Mouse (Mus musculus) stomach, postnatal 0 days (tissue): Measurements from ENCODE around the gene Chrd. TPM values are rescaled to one million over a fixed set of nuclear protein-coding genes. Genes with fewer than 3 reads are reported as not detected.

Experiments used
- ATAC-seq: fragments of 200-750 bp; cut with Nextera tagmentation; 2 replicates; pipeline ENCODE4 v1.8.0; 2017; ENCODE audit not compliant: low FRiP score, low TSS enrichment
- DNase-seq: peaks from one replicate; pipeline ENCODE4 v3.0.0-alpha.2; 2016; ENCODE audit warnings: low spot score
- H3K27ac ChIP-seq: fragments of 300-500 bp; sonication (generic); replicated peaks from 2 replicates; pipeline ENCODE4 v1.5.1; 2014; ENCODE audit warnings: mild to moderate bottlenecking, control low read depth
- H3K27me3 ChIP-seq: fragments of 300-500 bp; sonication (generic); 2 replicates; pipeline ENCODE4 v1.6.1; 2014; ENCODE audit warnings: low read length; ENCODE audit not compliant: control insufficient read depth, insufficient read depth
- H3K36me3 ChIP-seq: fragments of 300-500 bp; sonication (generic); 2 replicates; pipeline ENCODE4 v1.6.1; 2014; ENCODE audit warnings: low read length, mixed read lengths; ENCODE audit not compliant: control insufficient read depth, insufficient read depth
- H3K4me1 ChIP-seq: fragments of 300-500 bp; sonication (generic); replicated peaks from 2 replicates; pipeline ENCODE4 v1.6.1; 2014; ENCODE audit warnings: antibody characterized with exemption; ENCODE audit not compliant: control insufficient read depth, insufficient read depth
- H3K4me2 ChIP-seq: fragments of 300-500 bp; sonication (generic); replicated peaks from 2 replicates; pipeline ENCODE4 v1.6.1; 2014; ENCODE audit warnings: low read depth, mild to moderate bottlenecking, control low read depth, moderate library complexity
- H3K4me3 ChIP-seq: fragments of 300-500 bp; sonication (generic); 2 replicates; pipeline ENCODE4 v1.5.1; 2014; ENCODE audit warnings: low read depth, low read length, control low read depth
- H3K9ac ChIP-seq: fragments of 300-500 bp; sonication (generic); 2 replicates; pipeline ENCODE4 v1.6.1; 2014; ENCODE audit warnings: mild to moderate bottlenecking, low read length, control low read depth, mixed read lengths
- H3K9me3 ChIP-seq: fragments of 300-500 bp; sonication (generic); 2 replicates; pipeline ENCODE4 v1.6.1; 2016; ENCODE audit warnings: low read length; ENCODE audit not compliant: control insufficient read depth
- CTCF ChIP-seq: IDR thresholded peaks from 2 replicates; pipeline ENCODE4 v1.5.1; 2016; ENCODE audit warnings: antibody characterized with exemption, low read depth, mild to moderate bottlenecking, moderate library complexity
- EP300 ChIP-seq: optimal IDR thresholded peaks from 2 replicates; pipeline ENCODE3; 2016; ENCODE audit warnings: antibody characterized with exemption
- WGBS: fragments of 180-500 bp; shearing (Covaris S2); extraction: QIAGEN DNeasy Blood & Tissue Kit; methylation state at CpG from one replicate; pipeline ENCODE4 v1.1.7; 2014; 5-methylcytosine and 5-hydroxymethylcytosine counted together
- polyA plus RNA-seq: library from polyadenylated mRNA; unstranded; fragments of >200 nt; fragmentation: Nextera tagmentation; extraction: Ambion mirVana; gene quantifications from 2 replicates; pipeline ENCODE4 v1.2.1, GENCODE M21; 2015

The Chrd gene
- polyA plus RNA-seq, 1 experiment from 2014 or later = 2.9 TPM

DNA sequence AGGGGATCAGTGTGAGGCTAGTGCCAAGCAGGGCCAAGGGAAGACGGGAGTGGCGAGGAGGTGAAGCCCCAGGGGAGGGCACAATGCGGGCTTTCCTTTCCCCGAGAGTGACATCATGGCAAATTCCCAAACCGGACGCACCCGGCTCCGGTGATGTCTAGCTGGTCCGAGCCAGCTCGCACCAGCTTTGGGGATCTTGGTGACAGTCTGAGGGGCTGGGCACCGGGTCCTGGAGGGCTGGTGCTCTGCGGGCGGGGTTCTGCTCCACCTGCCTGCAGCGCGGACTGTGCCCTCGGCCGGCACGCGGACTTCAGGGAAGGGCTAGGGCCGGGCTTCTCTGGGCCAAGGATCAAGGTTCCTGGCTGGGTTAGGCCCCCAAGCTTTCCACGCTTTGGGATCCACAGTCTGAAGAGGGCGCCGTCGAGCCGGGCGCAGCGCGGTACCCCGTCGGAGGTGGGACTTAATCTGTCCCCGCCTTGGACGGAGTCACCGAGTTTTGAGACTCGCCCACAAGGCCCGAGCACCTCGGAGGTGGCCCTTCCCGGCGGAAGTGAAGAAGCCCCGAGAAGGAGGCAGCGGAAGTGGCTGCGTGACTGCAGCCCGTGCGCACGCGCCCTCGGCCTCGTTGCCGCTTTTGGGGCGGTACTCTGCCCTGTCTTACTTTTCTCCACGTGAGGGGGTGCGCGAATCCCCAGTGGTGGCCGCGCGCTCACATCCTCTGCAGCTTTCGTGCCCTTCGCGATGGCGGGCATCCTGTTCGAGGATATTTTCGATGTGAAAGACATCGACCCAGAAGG is 15.5 kb upstream of the Chrd start, which contains the start of the genes Polr2h and Clcn2:
Polr2h (plus strand) TSS at position 485 of the 797 bp plus-strand sequence.
Clcn2 (minus strand) TSS at position 566 of the 797 bp plus-strand sequence.
- Histone ChIP-seq H3K27me3 (no peaks in the 10 kb centered on the region), H3K4me2 (peak within 1 kb of the TSS; percentile 91), H3K4me1 (peaks cover 3% of the 10 kb centered on the region; the same call in 1 of the 2 replicates), H3K4me3 (peak within 1 kb of the TSS; percentile 66), H3K27ac (peak within 1 kb of the TSS; percentile 97), H3K36me3 (no peaks in the 10 kb centered on the region; the same call in 1 of the 2 replicates), H3K9ac (peak within 1 kb of the TSS; percentile 74), H3K9me3 (no peaks in the 10 kb centered on the region)
- TF ChIP-seq EP300 (no peak), CTCF (peak; percentile 80)
- DNase-seq (peak; percentile 98), ATAC-seq (peak; percentile 90)
- WGBS = under 1% methylated on average over 62 of the region's 62 CpGs

DNA sequence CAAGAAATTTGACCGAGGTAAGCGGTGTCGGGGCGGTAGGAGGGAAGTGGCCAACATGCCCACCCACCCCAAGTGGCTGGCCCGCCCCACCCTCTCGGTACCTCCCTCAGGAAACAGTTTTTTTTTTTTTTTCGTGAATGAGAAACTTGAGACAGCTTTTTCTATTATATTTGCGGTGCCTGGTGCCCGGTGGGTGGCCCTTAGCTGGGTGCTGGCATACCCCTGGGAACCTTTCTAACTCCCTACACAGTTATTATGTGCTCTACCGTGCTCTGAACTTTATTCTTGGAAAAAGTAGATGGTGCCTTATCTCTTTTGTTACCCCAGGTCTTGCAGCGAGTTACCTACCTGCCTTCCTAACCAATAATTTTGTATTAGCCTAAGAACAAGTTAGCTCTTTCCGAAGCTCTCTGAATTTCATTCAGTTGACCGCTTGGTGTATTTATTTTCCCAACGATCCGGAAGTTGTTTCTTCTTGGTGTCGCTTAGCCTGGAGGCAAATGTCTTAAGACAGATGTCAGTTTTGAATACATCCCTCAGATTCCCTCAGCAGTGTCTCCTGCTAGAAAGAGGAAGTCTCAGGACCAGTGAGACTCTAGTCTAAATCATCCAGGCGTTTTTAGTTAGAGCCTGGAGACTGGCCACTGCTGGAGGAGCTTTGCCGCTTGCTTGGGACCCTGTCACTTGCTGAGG is 14.8 kb upstream of the Chrd start:
- DNase-seq (no peak), ATAC-seq (peak; percentile 6)
- Histone ChIP-seq H3K4me1 (peaks cover 3% of the 10 kb centered on the region; the same call in 1 of the 2 replicates), H3K27me3 (no peaks in the 10 kb centered on the region), H3K4me2 (peak overlapping the region; percentile 91), H3K4me3 (peak overlapping the region; percentile 66), H3K27ac (peak overlapping the region; percentile 97), H3K9ac (peak overlapping the region; percentile 61), H3K36me3 (no peaks in the 10 kb centered on the region; the same call in 1 of the 2 replicates), H3K9me3 (no peaks in the 10 kb centered on the region)
- TF ChIP-seq EP300 = no peak
- TF ChIP-seq CTCF = no peak
- under 1% methylated on average over 18 of the region's 18 CpGs for WGBS

DNA sequence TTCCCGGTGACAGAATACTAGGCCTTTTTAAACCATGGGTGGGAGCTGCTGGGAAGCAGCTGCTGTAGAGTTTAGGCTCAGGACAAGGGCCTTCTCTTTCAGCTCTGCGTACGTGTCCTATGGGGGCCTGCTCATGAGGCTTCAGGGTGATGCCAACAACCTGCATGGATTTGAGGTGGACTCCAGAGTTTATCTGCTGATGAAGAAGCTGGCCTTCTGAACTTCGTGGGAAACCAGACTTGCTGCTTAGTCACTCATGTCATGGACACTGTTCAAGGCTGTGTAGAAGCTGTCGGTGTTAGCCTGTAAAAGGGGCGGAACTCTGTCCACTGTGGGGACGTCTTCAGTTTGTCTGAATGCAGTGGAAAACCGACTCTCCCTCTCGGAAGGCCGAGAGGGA is 11.1 kb upstream of the Chrd start:
- no peak overlapping the region for H3K4me2 ChIP-seq
- H3K27ac ChIP-seq = no peak overlapping the region
- H3K36me3 ChIP-seq = no peaks in the 10 kb centered on the region; the same call in 1 of the 2 replicates
- no peak for ATAC-seq
- no peak for DNase-seq
- H3K4me3 ChIP-seq = no peak overlapping the region
- H3K9ac ChIP-seq = no peak overlapping the region
- H3K9me3 ChIP-seq = no peaks in the 10 kb centered on the region
- no peaks in the 10 kb centered on the region for H3K27me3 ChIP-seq
- TF ChIP-seq CTCF = no peak
- no peak for TF ChIP-seq EP300
- no peaks in the 10 kb centered on the region; the same call in 1 of the 2 replicates for H3K4me1 ChIP-seq
- WGBS = 80% methylated on average over 10 of the region's 10 CpGs

DNA sequence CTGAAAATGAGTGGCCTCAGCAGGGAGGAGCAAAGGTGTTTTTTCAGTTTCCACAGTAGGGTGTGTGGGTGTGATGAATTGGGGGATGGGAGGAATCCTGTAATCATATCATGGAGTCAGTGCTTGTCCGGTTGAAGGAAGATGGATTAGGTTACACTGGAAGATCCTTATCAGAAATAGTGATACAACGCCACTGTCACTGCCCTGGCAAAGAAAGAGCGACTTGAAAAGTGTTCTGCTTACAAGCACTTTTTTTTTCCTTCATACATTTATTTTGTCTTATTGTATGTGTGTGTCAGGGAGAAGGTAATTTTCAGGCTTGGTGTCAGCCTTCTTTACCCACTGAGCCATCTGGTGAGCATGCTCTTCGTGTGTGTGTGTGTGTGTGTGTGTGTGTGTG is 10.2 kb upstream of the Chrd start:
- Histone ChIP-seq H3K27ac (no peak overlapping the region), H3K9me3 (no peaks in the 10 kb centered on the region), H3K4me2 (no peak overlapping the region), H3K9ac (no peak overlapping the region), H3K27me3 (no peaks in the 10 kb centered on the region), H3K36me3 (no peaks in the 10 kb centered on the region; the same call in 1 of the 2 replicates), H3K4me1 (no peaks in the 10 kb centered on the region; the same call in 1 of the 2 replicates), H3K4me3 (no peak overlapping the region)
- 60% methylated on average over 4 of the region's 4 CpGs for WGBS
- DNase-seq (no peak), ATAC-seq (no peak)
- TF ChIP-seq CTCF = no peak
- TF ChIP-seq EP300 = no peak

DNA sequence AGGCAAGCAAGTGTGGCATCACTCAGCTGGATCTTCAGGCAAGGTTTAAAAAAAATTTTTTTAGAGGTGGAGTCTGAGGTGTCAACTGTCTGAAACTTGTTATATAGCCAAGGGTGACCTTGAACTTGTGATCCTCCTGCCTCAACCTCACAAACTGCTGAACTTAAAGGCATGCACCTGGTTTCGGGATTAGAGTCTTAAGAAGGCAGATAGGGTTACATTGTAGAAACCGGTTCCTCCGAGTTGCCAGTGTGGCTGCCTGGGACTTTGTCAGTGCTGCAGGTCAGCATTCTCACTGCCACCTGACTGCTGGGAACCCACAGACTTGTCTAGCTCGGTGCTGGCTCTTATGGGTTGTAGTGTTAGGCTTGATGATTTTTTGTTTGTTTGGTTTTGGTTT is 9.7 kb upstream of the Chrd start:
- H3K27me3 ChIP-seq = no peaks in the 10 kb centered on the region
- H3K9me3 ChIP-seq = no peaks in the 10 kb centered on the region
- no peak for TF ChIP-seq EP300
- no peak for TF ChIP-seq CTCF
- no peak overlapping the region for H3K4me2 ChIP-seq
- no peak overlapping the region for H3K4me3 ChIP-seq
- no peak for DNase-seq
- H3K4me1 ChIP-seq = no peaks in the 10 kb centered on the region; the same call in 1 of the 2 replicates
- no peak overlapping the region for H3K9ac ChIP-seq
- no peak for ATAC-seq
- no peaks in the 10 kb centered on the region; the same call in 1 of the 2 replicates for H3K36me3 ChIP-seq
- 33% methylated on average over 4 of the region's 4 CpGs for WGBS
- H3K27ac ChIP-seq = no peak overlapping the region
